Comparison of ENCODE assay signal across 8 mouse cellular contexts in the genomic region with DNA sequence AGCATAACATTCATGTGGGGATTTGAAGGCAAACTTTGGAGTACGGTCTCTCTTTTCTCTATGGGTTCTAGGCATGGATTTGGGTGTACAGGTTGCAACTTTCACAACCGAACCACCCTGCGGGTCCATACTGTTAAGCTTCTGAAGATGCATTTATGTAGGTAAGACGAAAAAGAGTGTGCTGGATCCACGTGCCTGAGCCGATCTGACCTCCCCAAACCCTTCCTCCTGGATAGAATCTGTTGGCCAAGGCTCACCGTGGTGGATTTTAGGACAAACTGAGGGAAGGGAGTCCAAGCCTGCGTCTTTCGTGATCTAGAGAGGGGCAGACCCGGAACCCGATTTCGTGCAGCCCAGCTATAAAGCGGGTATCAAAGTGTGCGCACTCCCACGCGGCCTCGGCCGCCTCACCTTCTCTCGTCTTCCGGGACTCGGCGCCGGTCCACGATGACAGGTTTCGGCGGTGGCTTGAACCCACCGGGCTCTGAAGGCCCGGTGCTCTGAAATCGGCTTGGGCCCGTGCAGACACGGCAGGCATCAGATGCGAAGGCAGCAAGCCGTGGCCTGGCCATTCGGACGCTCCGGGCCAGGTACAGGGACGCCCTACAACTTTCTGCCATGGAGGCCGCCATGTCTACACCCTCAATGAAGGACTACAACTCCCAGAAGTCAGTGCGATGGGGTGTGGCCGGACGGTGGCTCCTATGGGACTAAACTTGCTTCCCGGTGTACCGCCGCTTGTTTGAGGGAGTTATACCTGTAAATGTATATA. TPM values are rescaled to one million over a fixed set of nuclear protein-coding genes. Genes with fewer than 3 reads are reported as not detected.
DNase-seq lines count a peak whose midpoint lies in the region; ATAC-seq lines count a peak whose summit lies in the region.

A gene (minus strand): TSS at position 663 of the 772 bp plus-strand sequence.

- DNase-seq in ZHBTc4 (ENCODE audit: low read depth, low spot score), result peak; percentile 92
- DNase-seq in gastrocnemius, adult 8-10 months (ENCODE audit: low spot score in 2 of 2), result peak; percentile 77 to 81
- peak; percentile 70 for DNase-seq in hindlimb bud, embryonic 11.5 days (ENCODE audit: extremely low spot score, low read depth, low spot score)
- peak; percentile 89 for DNase-seq in left cerebral cortex, adult 8-10 months (ENCODE audit: low spot score in 2 of 2)
- peak; percentile 94 to 95 for DNase-seq in right cerebral cortex, postnatal 10 days (ENCODE audit: low spot score in 2 of 2)
- DNase-seq in urinary bladder, postnatal 25 days (ENCODE audit: low spot score), result peak; percentile 87

- H3K9me3 ChIP-seq in megakaryocyte, embryonic 14.5 days, result no peaks in the 10 kb centered on the region

- H3K4me3 ChIP-seq in megakaryocyte, embryonic 14.5 days (replicated peaks), result peak within 1 kb of the TSS; percentile 97

- no peaks in the 10 kb centered on the region for H3K27me3 ChIP-seq in megakaryocyte, embryonic 14.5 days (replicated peaks)

- H3K36me3 ChIP-seq in megakaryocyte, embryonic 14.5 days (replicated peaks; ENCODE audit: low read length), result peaks cover 35% of the 10 kb centered on the region

- peaks cover 16% of the 10 kb centered on the region for H3K4me1 ChIP-seq in megakaryocyte, embryonic 14.5 days

- peak; percentile 99 for ATAC-seq in common myeloid progenitor, adult 5-6 weeks (replicated peaks; ENCODE audit: low read depth, poor library complexity, severe bottlenecking)

RNA-seq across cellular contexts. Expression of the gene that starts here (rescaled TPM):
- total RNA-seq in common myeloid progenitor, adult 5-6 weeks (2017), result 17.3 and 27.5 TPM in 2 replicates
- total RNA-seq in gastrocnemius, adult 8-10 months (2022), result 10 to 100 TPM; 13.9 to 19.9 (median 16.6) TPM
- 10 to 100 TPM; 32.4 to 41.1 (median 34.5) TPM for total RNA-seq in left cerebral cortex, adult 8-10 months (2022)
- 0.32 and 2.3 TPM in 2 replicates for polyA plus RNA-seq in megakaryocyte, embryonic 14.5 days (2012; ENCODE audit: insufficient read depth, low replicate concordance)

Comparison
In these comparisons a context has a peak if more than half of its experiments do, and no peak if none do; other contexts are left out.
1. Peak in every context shown above with its lines: DNase-seq, ATAC-seq and H3K4me3 ChIP-seq.